In genomic region chr5:115149675-115150459, GRCm38 (mm10) we compare ENCODE assay signal across 32 mouse cellular contexts. TPM values are rescaled to one million over a fixed set of nuclear protein-coding genes. Genes with fewer than 3 reads are reported as not detected.
DNase-seq lines count a peak whose midpoint lies in the region; ATAC-seq and TF ChIP-seq lines count a peak whose summit lies in the region.
"Had no signal": no experiment of that assay in that cellular context is flagged by ENCODE, and none has a peak within 500 bp of the region (broad histone marks: within the 10 kb centered on the region; RNA-seq: fewer than 3 reads in every experiment).

No protein-coding gene starts in this region.

- peak; percentile 65 for ATAC-seq in neutrophil, adult 5-6 weeks (ENCODE audit: extremely low read depth, insufficient number of reproducible peaks, low FRiP score, poor library complexity, severe bottlenecking)
- ATAC-seq: forebrain, postnatal 0 days; Patski had no signal

- peak overlapping the region; percentile 42 for H3K4me3 ChIP-seq in gastrocnemius, adult 2 months
- H3K4me3 ChIP-seq in bone marrow, adult 2 months (replicated peaks; ENCODE audit: control insufficient read depth, low read depth, low read length) = no peak overlapping the region
- H3K4me3 ChIP-seq: embryonic facial prominence, embryonic 10.5 days; embryonic facial prominence, embryonic 15.5 days; forebrain, embryonic 12.5 days; heart, embryonic 10.5 days; hindbrain, embryonic 13.5 days; limb, embryonic 10.5 days; limb, embryonic 15.5 days; liver, embryonic 15.5 days had no signal

- WGBS in bone marrow, adult 2 months = 64% methylated on average over 14 of the region's 14 CpGs

- DNase-seq in gastrocnemius, adult 2 months = no peak
- no peak for DNase-seq in gastrocnemius, postnatal 25 days
- peak; percentile 4 for DNase-seq in kidney, postnatal 10 days
- DNase-seq in kidney, postnatal 4 days = no peak
- DNase-seq in retina, embryonic 14.5 days (ENCODE audit: low spot score) = no peak
- DNase-seq: adrenal gland, postnatal 25 days; cerebellum, adult 2 months; cerebellum, postnatal 14 days; forebrain, postnatal 0 days; gastrocnemius, postnatal 10 days; heart, adult 11 months; heart, postnatal 4 days; layer of hippocampus, adult 9-11 months; lung, postnatal 36 days; midbrain, embryonic 14.5 days; right cerebral cortex, adult 18-20 months; spleen, adult 18-20 months; thymus, postnatal 14 days had no signal

- peak overlapping the region; percentile 98 for H3K27ac ChIP-seq in gastrocnemius, adult 2 months
- H3K27ac ChIP-seq in bone marrow, adult 2 months (ENCODE audit: control insufficient read depth, insufficient read depth, low read depth, low read length, poor library complexity) = peak overlapping the region; percentile 50; the same call in 1 of the 2 replicates
- H3K27ac ChIP-seq: embryonic facial prominence, embryonic 10.5 days; embryonic facial prominence, embryonic 15.5 days; forebrain, embryonic 12.5 days; heart, embryonic 10.5 days; hindbrain, embryonic 13.5 days; limb, embryonic 10.5 days; limb, embryonic 15.5 days; liver, embryonic 15.5 days had no signal

- no peak for TF ChIP-seq CTCF in gastrocnemius, adult 2 months (IDR thresholded peaks at IDR 0.05)
- no peak for TF ChIP-seq CTCF in bone marrow, adult 2 months (IDR thresholded peaks at IDR 0.05; ENCODE audit: control insufficient read depth, insufficient read depth, low read length)

- peaks cover 7% of the 10 kb centered on the region for H3K4me1 ChIP-seq in bone marrow, adult 2 months (ENCODE audit: control insufficient read depth, insufficient read depth, low read length)

- no peak for TF ChIP-seq POLR2A in bone marrow, adult 2 months (IDR thresholded peaks at IDR 0.05; ENCODE audit: borderline replicate concordance, control insufficient read depth, low read depth, low read length)

- intact Hi-C loops in gastrocnemius, adult 2 months (cut with DNase I) = no loop called here

RNA-seq across cellular contexts. Expression of gene Mlec, which starts 8.1 kb away (rescaled TPM):
- total RNA-seq in gastrocnemius, adult 2 months (2021) = 100 to 1,000 TPM; 138 to 200 TPM
- total RNA-seq in gastrocnemius, postnatal 25 days (2021) = 100 to 1,000 TPM; 156 to 196 TPM
- 25.2 and 56.9 TPM in 2 replicates for polyA plus RNA-seq in bone marrow, adult 2 months (2011; ENCODE audit: insufficient read depth, insufficient read length, low replicate concordance, missing spikeins)
- 69.5 and 71.7 TPM in 2 replicates for total RNA-seq in neutrophil, adult 5-6 weeks (2017)

RNA-seq across cellular contexts. Expression of gene Unc119b, which starts 15.1 kb away (rescaled TPM):
- total RNA-seq in gastrocnemius, adult 2 months (2021) = 10 to 100 TPM; 11.8 to 15.7 TPM
- total RNA-seq in gastrocnemius, postnatal 25 days (2021) = 10 to 100 TPM; 10.2 to 12.9 TPM
- polyA plus RNA-seq in bone marrow, adult 2 months (2011; ENCODE audit: insufficient read depth, insufficient read length, low replicate concordance, missing spikeins) = 3.7 and 7.8 TPM in 2 replicates
- total RNA-seq in neutrophil, adult 5-6 weeks (2017) = 20.7 and 22.1 TPM in 2 replicates

RNA-seq across cellular contexts. Expression of gene Acads, which starts 30.7 kb away (rescaled TPM):
- 10 to 100 TPM; 49.9 to 81.7 TPM for total RNA-seq in gastrocnemius, adult 2 months (2021)
- total RNA-seq in gastrocnemius, postnatal 25 days (2021) = 10 to 100 TPM; 65.8 TPM
- polyA plus RNA-seq in bone marrow, adult 2 months (2011; ENCODE audit: insufficient read depth, insufficient read length, low replicate concordance, missing spikeins) = 12.0 and 23.7 TPM in 2 replicates
- 7.1 and 10.5 TPM in 2 replicates for total RNA-seq in neutrophil, adult 5-6 weeks (2017)

RNA-seq across cellular contexts. Expression of gene Cabp1, which starts 44.3 kb away (rescaled TPM):
- total RNA-seq in gastrocnemius, adult 2 months (2021) = 1 to 10 TPM in 1 of 2 experiments, under 1 TPM in 1; 0.79 to 1.5 TPM
- total RNA-seq in gastrocnemius, postnatal 25 days (2021) = 1 to 10 TPM; 1.6 TPM
- not detected in 2 replicates for polyA plus RNA-seq in bone marrow, adult 2 months (2011; ENCODE audit: insufficient read depth, insufficient read length, low replicate concordance, missing spikeins)
- not detected in 2 replicates for total RNA-seq in neutrophil, adult 5-6 weeks (2017)
- total RNA-seq: monocyte, adult 5-6 weeks had no signal

RNA-seq across cellular contexts. Expression of gene Gm10401, which starts 51.8 kb away (rescaled TPM):
- not detected for total RNA-seq in gastrocnemius, adult 2 months (2021)
- total RNA-seq in gastrocnemius, postnatal 25 days (2021) = not detected
- polyA plus RNA-seq in bone marrow, adult 2 months (2011; ENCODE audit: insufficient read depth, insufficient read length, low replicate concordance, missing spikeins) = not detected in 2 replicates
- total RNA-seq in neutrophil, adult 5-6 weeks (2017) = 1.4 TPM in 1 of 2 replicates, not detected in the other
- total RNA-seq: adrenal gland, postnatal 25 days; forebrain, postnatal 0 days; gastrocnemius, postnatal 10 days; heart, postnatal 4 days; left cerebral cortex, postnatal 10 days; monocyte, adult 5-6 weeks had no signal
- polyA plus RNA-seq: brain, embryonic 14.5 days; cerebellum, adult 2 months; Patski had no signal
